Mouse (Mus musculus) brain, embryonic 14.5 days (tissue): ENCODE measurements around the gene Mypn.

Experiments used
- CTCF ChIP-seq: fragments of 200-500 bp; IDR thresholded peaks from 2 replicates; pipeline ENCODE4 v1.5.1; 2012; ENCODE audit warnings: inconsistent platforms, mild to moderate bottlenecking, moderate library complexity, borderline replicate concordance; ENCODE audit not compliant: insufficient read depth, insufficient read length; ENCODE audit errors: extremely low read depth
- POLR2A ChIP-seq: fragments of 200-500 bp; IDR thresholded peaks from 2 replicates; pipeline ENCODE4 v1.6.1; 2012; ENCODE audit warnings: mild to moderate bottlenecking, inconsistent platforms, borderline replicate concordance; ENCODE audit not compliant: poor library complexity, insufficient read depth, insufficient read length, severe bottlenecking; ENCODE audit errors: extremely low read depth

GRCm38 (mm10) chr10:63089103-63089757 lies 114.5 kb downstream of the Mypn start:
- TF ChIP-seq CTCF (no peak), POLR2A (no peak)
